9 mouse cellular contexts compared by ENCODE assay signal in genomic region chr19:53421583-53422188, GRCm38 (mm10). TPM values are rescaled to one million over a fixed set of nuclear protein-coding genes. Genes with fewer than 3 reads are reported as not detected.
A peak's percentile ranks its signal among the peaks of the same experiment; 100 is the strongest.
DNase-seq lines count a peak whose midpoint lies in the region; ATAC-seq and TF ChIP-seq lines count a peak whose summit lies in the region.
"Had no signal": no experiment of that assay in that cellular context is flagged by ENCODE, and none has a peak within 500 bp of the region (broad histone marks: within the 10 kb centered on the region; RNA-seq: fewer than 3 reads in every experiment).

No protein-coding gene starts in this region.

- no peaks in the 10 kb centered on the region for H3K27me3 ChIP-seq in heart, adult 2 months (ENCODE audit: control insufficient read depth, insufficient read depth, low read length)
- no peaks in the 10 kb centered on the region for H3K27me3 ChIP-seq in C2C12 (ENCODE audit: control insufficient read depth, insufficient read depth, insufficient read length)
- 0 out of 2 replicates have a peak, but pooled peaks cover 5% of the 10 kb centered on the region for H3K27me3 ChIP-seq in forebrain, embryonic 13.5 days
- H3K27me3 ChIP-seq in liver, embryonic 13.5 days: peaks cover 28% of the 10 kb centered on the region

- intact Hi-C loops in heart, adult 2 months (cut with DNase I): loop anchor here (5.0 kb wide), 1 partner anchor 111 kb away; no protein-coding TSS in a partner anchor

- H3K79me2 ChIP-seq in heart, adult 2 months (replicated peaks; ENCODE audit: control insufficient read depth, insufficient read depth, low read length): no peaks in the 10 kb centered on the region
- H3K79me2 ChIP-seq in C2C12 (ENCODE audit: control insufficient read depth, insufficient read depth): no peaks in the 10 kb centered on the region

- no peak for TF ChIP-seq EP300 in heart, adult 2 months (IDR thresholded peaks at IDR 0.05; ENCODE audit: insufficient read depth, low read depth, low read length)

- no peak for DNase-seq in heart, adult 2 months
- DNase-seq in heart, adult 11 months: no peak
- no peak for DNase-seq in liver, embryonic 13.5 days
- no peak for DNase-seq in kidney, adult 8-10 months
- DNase-seq in spleen, postnatal 14 days (ENCODE audit: low spot score in 2 of 2): no peak

- H3ac ChIP-seq in C2C12 (ENCODE audit: control insufficient read depth, insufficient read length, low read depth): peak overlapping the region; percentile 41

- 5% methylated on average over 6 of the region's 6 CpGs for WGBS in heart, adult 2 months
- 1% methylated on average over 6 of the region's 6 CpGs for WGBS in forebrain, embryonic 13.5 days
- 2% methylated on average over 6 of the region's 6 CpGs for WGBS in liver, embryonic 13.5 days (ENCODE audit: insufficient replicate concordance)

- peaks cover 1% of the 10 kb centered on the region; the same call in 1 of the 2 replicates for H3K4me1 ChIP-seq in heart, adult 2 months (ENCODE audit: control insufficient read depth, insufficient read depth, low read length)
- peaks cover 13% of the 10 kb centered on the region for H3K4me1 ChIP-seq in forebrain, embryonic 13.5 days
- H3K4me1 ChIP-seq in liver, embryonic 13.5 days (replicated peaks): peaks cover 28% of the 10 kb centered on the region

- H3K79me3 ChIP-seq in C2C12 (ENCODE audit: low read depth): no peaks in the 10 kb centered on the region

- no peak for TF ChIP-seq POLR2A in heart, adult 2 months (IDR thresholded peaks at IDR 0.05; ENCODE audit: insufficient read depth, low read depth, low read length)

- no peak overlapping the region for H3K9ac ChIP-seq in heart, adult 2 months (ENCODE audit: low read depth, low read length)
- no peak overlapping the region for H3K9ac ChIP-seq in forebrain, embryonic 13.5 days
- H3K9ac ChIP-seq in liver, embryonic 13.5 days: no peak overlapping the region

- no peaks in the 10 kb centered on the region for H3K36me3 ChIP-seq in heart, adult 2 months (ENCODE audit: control insufficient read depth, insufficient read depth, low read length)
- no peaks in the 10 kb centered on the region for H3K36me3 ChIP-seq in C2C12 (ENCODE audit: control insufficient read depth, insufficient read depth)
- no peaks in the 10 kb centered on the region for H3K36me3 ChIP-seq in forebrain, embryonic 13.5 days (ENCODE audit: poor library complexity, severe bottlenecking)
- H3K36me3 ChIP-seq in liver, embryonic 13.5 days: no peaks in the 10 kb centered on the region

- TF ChIP-seq CTCF in heart, adult 2 months (IDR thresholded peaks at IDR 0.05): no peak
- no peak for TF ChIP-seq CTCF in C2C12 (IDR thresholded peaks at IDR 0.05; ENCODE audit: control insufficient read depth, insufficient read depth, insufficient read length)

- no peaks in the 10 kb centered on the region for H3K9me3 ChIP-seq in forebrain, embryonic 13.5 days (replicated peaks)
- no peaks in the 10 kb centered on the region for H3K9me3 ChIP-seq in liver, embryonic 13.5 days (replicated peaks)

- H3K27ac ChIP-seq in heart, adult 2 months: no peak overlapping the region; the same call in 1 of the 2 replicates
- no peak overlapping the region for H3K27ac ChIP-seq in forebrain, embryonic 13.5 days
- H3K27ac ChIP-seq in liver, embryonic 13.5 days: peak overlapping the region; percentile 13; the same call in 1 of the 2 replicates

- peak overlapping the region; percentile 86 for H3K4me2 ChIP-seq in forebrain, embryonic 13.5 days
- H3K4me2 ChIP-seq in liver, embryonic 13.5 days: peak overlapping the region; percentile 71

- ATAC-seq in forebrain, embryonic 13.5 days: peak; percentile 28
- ATAC-seq in liver, embryonic 13.5 days (ENCODE audit: low read depth): 0 out of 2 replicates have a peak, but pooled peaks have one; percentile 4
- ATAC-seq in activated CD4-positive, CD25-positive, alpha-beta regulatory T cell, adult 4 months: no peak

- peak overlapping the region; percentile 49 for H3K4me3 ChIP-seq in heart, adult 2 months
- peak overlapping the region; percentile 7 for H3K4me3 ChIP-seq in C2C12 (ENCODE audit: insufficient read depth, poor library complexity, severe bottlenecking)
- H3K4me3 ChIP-seq in forebrain, embryonic 13.5 days: peak overlapping the region; percentile 44
- H3K4me3 ChIP-seq in liver, embryonic 13.5 days (replicated peaks): peak overlapping the region; percentile 52

TF ChIP-seq in C2C12, 6 proteins besides CTCF, POLR2A, EP300 and RAD21:
- TF ChIP-seq USF1 (IDR thresholded peaks at IDR 0.05; ENCODE audit: low read depth) (no peak), MAX (IDR thresholded peaks at IDR 0.05) (no peak), CEBPB (IDR thresholded peaks at IDR 0.05; ENCODE audit: low read depth) (no peak), MYOG (IDR thresholded peaks at IDR 0.05; ENCODE audit: control insufficient read depth, extremely low read depth, insufficient read length) (no peak), FOSL1 (IDR thresholded peaks at IDR 0.05; ENCODE audit: insufficient read depth, low read length, poor library complexity, severe bottlenecking) (no peak), MYOD1 (IDR thresholded peaks at IDR 0.05; ENCODE audit: control insufficient read depth, insufficient read length, low read depth) (no peak)

RNA-seq across cellular contexts. Expression of gene Smndc1, which starts 31.3 kb away (rescaled TPM):
- total RNA-seq in heart, adult 2 months (2021): 10 to 100 TPM; 32.7 to 35.5 TPM
- polyA plus RNA-seq in heart, adult 2 months (2012; rRNA removed): 6.2 and 6.3 TPM in 2 replicates
- polyA plus RNA-seq in C2C12 (2012; fragmentation: generic; extraction: Trizol): 31.9 TPM
- 48.7 and 50.9 TPM in 2 replicates for polyA plus RNA-seq in forebrain, embryonic 13.5 days (2015; fragmentation: Nextera tagmentation; extraction: Ambion mirVana)
- polyA plus RNA-seq in liver, embryonic 13.5 days (2015; fragmentation: Nextera tagmentation; extraction: Ambion mirVana): 28.0 and 31.0 TPM in 2 replicates
- 10 to 100 TPM; 35.9 TPM for polyA plus RNA-seq in activated CD4-positive, CD25-positive, alpha-beta regulatory T cell, adult 4 months (2017; shearing (Covaris generic))

RNA-seq across cellular contexts. Expression of gene Gm10197, which starts 50.1 kb away (rescaled TPM):
- not detected for total RNA-seq in heart, adult 2 months (2021)
- not detected in 2 replicates for polyA plus RNA-seq in heart, adult 2 months (2012; rRNA removed)
- polyA plus RNA-seq in C2C12 (2012; fragmentation: generic; extraction: Trizol): not detected
- polyA plus RNA-seq in forebrain, embryonic 13.5 days (2015; fragmentation: Nextera tagmentation; extraction: Ambion mirVana): not detected in 2 replicates
- not detected in 2 replicates for polyA plus RNA-seq in liver, embryonic 13.5 days (2015; fragmentation: Nextera tagmentation; extraction: Ambion mirVana)
- not detected for polyA plus RNA-seq in activated CD4-positive, CD25-positive, alpha-beta regulatory T cell, adult 4 months (2017; shearing (Covaris generic))
- total RNA-seq: left cerebral cortex, postnatal 10 days had no signal
